24 mouse cellular contexts compared by ENCODE assay signal in the genomic region with DNA sequence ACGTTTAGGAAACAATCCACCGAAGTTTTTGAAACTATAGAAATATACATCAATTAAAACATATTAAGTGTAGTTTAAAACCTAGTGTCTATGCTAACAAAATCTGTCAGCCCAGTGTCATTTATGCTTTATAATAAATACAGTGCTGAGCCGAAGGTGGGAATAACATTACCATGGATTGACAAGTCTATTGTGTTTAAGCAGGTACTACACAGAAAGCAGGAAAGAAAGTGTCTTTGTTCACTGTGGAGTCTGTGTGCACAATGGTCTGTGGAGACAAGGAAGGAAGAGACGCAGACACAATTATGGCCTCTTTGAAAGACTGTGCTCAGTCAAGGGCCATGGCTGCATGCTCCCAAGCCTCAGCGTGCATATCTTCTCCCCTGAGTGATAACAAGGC.
A peak's percentile ranks its signal among the peaks of the same experiment; 100 is the strongest.
DNase-seq lines count a peak whose midpoint lies in the region; ATAC-seq and TF ChIP-seq lines count a peak whose summit lies in the region.
"Had no signal": no experiment of that assay in that cellular context is flagged by ENCODE, and none has a peak within 500 bp of the region (broad histone marks: within the 10 kb centered on the region; RNA-seq: fewer than 3 reads in every experiment).

No protein-coding gene starts in this region.

- no peak for ATAC-seq in embryonic facial prominence, embryonic 14.5 days (ENCODE audit: low read depth)
- peak; percentile 65 for ATAC-seq in forebrain, embryonic 16.5 days
- no peak for ATAC-seq in forebrain, embryonic 12.5 days (ENCODE audit: low FRiP score)
- ATAC-seq: activated CD4-positive, CD25-positive, alpha-beta regulatory T cell, adult 4 months; CD4-positive, CD25-positive, alpha-beta regulatory T cell, adult 4 months; Patski had no signal

- H3K4me3 ChIP-seq in embryonic facial prominence, embryonic 14.5 days (ENCODE audit: low read depth, low read length), result no peak overlapping the region
- no peak overlapping the region for H3K4me3 ChIP-seq in embryonic facial prominence, embryonic 10.5 days
- no peak overlapping the region for H3K4me3 ChIP-seq in forebrain, embryonic 16.5 days (replicated peaks; ENCODE audit: low read length)
- no peak overlapping the region for H3K4me3 ChIP-seq in forebrain, embryonic 12.5 days (replicated peaks)
- H3K4me3 ChIP-seq: embryonic facial prominence, embryonic 12.5 days; embryonic facial prominence, embryonic 15.5 days; erythroblast, embryonic 14.5 days had no signal

- TF ChIP-seq CTCF in brain, embryonic 14.5 days (IDR thresholded peaks at IDR 0.05; ENCODE audit: borderline replicate concordance, extremely low read depth, insufficient read depth, insufficient read length), result no peak

- H3K9me3 ChIP-seq in embryonic facial prominence, embryonic 14.5 days (ENCODE audit: control insufficient read depth, low read length), result no peaks in the 10 kb centered on the region
- H3K9me3 ChIP-seq in embryonic facial prominence, embryonic 10.5 days, result no peaks in the 10 kb centered on the region
- H3K9me3 ChIP-seq in forebrain, embryonic 16.5 days (ENCODE audit: control insufficient read depth, low read length), result no peaks in the 10 kb centered on the region
- no peaks in the 10 kb centered on the region for H3K9me3 ChIP-seq in forebrain, embryonic 12.5 days
- H3K9me3 ChIP-seq: embryonic facial prominence, embryonic 12.5 days; embryonic facial prominence, embryonic 15.5 days had no signal

- no peaks in the 10 kb centered on the region for H3K27me3 ChIP-seq in embryonic facial prominence, embryonic 14.5 days (replicated peaks; ENCODE audit: control insufficient read depth, insufficient read depth, low read length)
- H3K27me3 ChIP-seq in embryonic facial prominence, embryonic 10.5 days (replicated peaks; ENCODE audit: low read depth, poor library complexity, severe bottlenecking), result no peaks in the 10 kb centered on the region
- H3K27me3 ChIP-seq in forebrain, embryonic 16.5 days (replicated peaks; ENCODE audit: control insufficient read depth, insufficient read depth, low read length), result no peaks in the 10 kb centered on the region
- no peaks in the 10 kb centered on the region for H3K27me3 ChIP-seq in forebrain, embryonic 12.5 days
- H3K27me3 ChIP-seq: CH12.LX; embryonic facial prominence, embryonic 12.5 days; embryonic facial prominence, embryonic 15.5 days had no signal

- H3K36me3 ChIP-seq in embryonic facial prominence, embryonic 14.5 days (ENCODE audit: control insufficient read depth, insufficient read depth, low read length), result no peaks in the 10 kb centered on the region
- H3K36me3 ChIP-seq in embryonic facial prominence, embryonic 10.5 days (replicated peaks), result no peaks in the 10 kb centered on the region
- no peaks in the 10 kb centered on the region for H3K36me3 ChIP-seq in forebrain, embryonic 16.5 days (ENCODE audit: control insufficient read depth, insufficient read depth)
- H3K36me3 ChIP-seq in forebrain, embryonic 12.5 days (replicated peaks), result no peaks in the 10 kb centered on the region
- H3K36me3 ChIP-seq: embryonic facial prominence, embryonic 12.5 days; embryonic facial prominence, embryonic 15.5 days; G1E had no signal

- H3K4me2 ChIP-seq in embryonic facial prominence, embryonic 14.5 days (ENCODE audit: low read depth, low read length), result no peak overlapping the region
- H3K4me2 ChIP-seq in forebrain, embryonic 16.5 days (ENCODE audit: low read length), result no peak overlapping the region
- no peak overlapping the region for H3K4me2 ChIP-seq in forebrain, embryonic 12.5 days
- H3K4me2 ChIP-seq: embryonic facial prominence, embryonic 12.5 days; embryonic facial prominence, embryonic 15.5 days had no signal

- no peaks in the 10 kb centered on the region for H3K4me1 ChIP-seq in embryonic facial prominence, embryonic 14.5 days (ENCODE audit: control insufficient read depth, insufficient read depth, low read length)
- no peaks in the 10 kb centered on the region; the same call in 1 of the 2 replicates for H3K4me1 ChIP-seq in embryonic facial prominence, embryonic 10.5 days
- H3K4me1 ChIP-seq in forebrain, embryonic 16.5 days (replicated peaks; ENCODE audit: control insufficient read depth, insufficient read depth, low read length), result no peaks in the 10 kb centered on the region
- no peaks in the 10 kb centered on the region; the same call in 1 of the 2 replicates for H3K4me1 ChIP-seq in forebrain, embryonic 12.5 days
- H3K4me1 ChIP-seq: embryonic facial prominence, embryonic 12.5 days; embryonic facial prominence, embryonic 15.5 days had no signal

- H3K27ac ChIP-seq in embryonic facial prominence, embryonic 14.5 days (replicated peaks; ENCODE audit: low read depth, low read length), result no peak overlapping the region
- H3K27ac ChIP-seq in embryonic facial prominence, embryonic 10.5 days (replicated peaks), result no peak overlapping the region
- no peak overlapping the region for H3K27ac ChIP-seq in forebrain, embryonic 16.5 days (ENCODE audit: low read length)
- no peak overlapping the region for H3K27ac ChIP-seq in forebrain, embryonic 12.5 days
- H3K27ac ChIP-seq: embryonic facial prominence, embryonic 12.5 days; embryonic facial prominence, embryonic 15.5 days had no signal

- 83% methylated on average over 5 of the region's 5 CpGs for WGBS in embryonic facial prominence, embryonic 14.5 days
- WGBS in embryonic facial prominence, embryonic 10.5 days, result 78% methylated on average over 5 of the region's 5 CpGs
- WGBS in forebrain, embryonic 16.5 days, result 45% methylated on average over 5 of the region's 5 CpGs
- WGBS in forebrain, embryonic 12.5 days, result 58% methylated on average over 5 of the region's 5 CpGs

- no peak for TF ChIP-seq POLR2A in brain, embryonic 14.5 days (IDR thresholded peaks at IDR 0.05; ENCODE audit: borderline replicate concordance, extremely low read depth, insufficient read depth, insufficient read length, poor library complexity, severe bottlenecking)

- no peak overlapping the region for H3K9ac ChIP-seq in embryonic facial prominence, embryonic 14.5 days (ENCODE audit: low read depth, low read length)
- H3K9ac ChIP-seq in forebrain, embryonic 16.5 days (replicated peaks; ENCODE audit: low read depth, low read length), result no peak overlapping the region
- no peak overlapping the region for H3K9ac ChIP-seq in forebrain, embryonic 12.5 days
- H3K9ac ChIP-seq: embryonic facial prominence, embryonic 12.5 days; embryonic facial prominence, embryonic 15.5 days had no signal

- DNase-seq in embryonic facial prominence, embryonic 14.5 days (ENCODE audit: low spot score), result peak; percentile 15
- no peak for DNase-seq in embryonic facial prominence, embryonic 10.5 days (ENCODE audit: low spot score)
- DNase-seq in brain, embryonic 14.5 days (ENCODE audit: low read depth), result peak; percentile 7
- DNase-seq: adrenal gland, adult 8-10 months; adrenal gland, postnatal 14 days; adrenal gland, postnatal 36 days; B cell, adult 2 months; cerebellum, adult 11 months; cerebellum, adult 18-20 months; cerebellum, adult 8-10 months; cerebellum, adult 9-11 months; cerebellum, postnatal 14 days; cerebellum, postnatal 36 days; embryo, embryonic 11 days had no signal
